Comparison of ENCODE assay signal across 26 mouse cellular contexts in the genomic region with DNA sequence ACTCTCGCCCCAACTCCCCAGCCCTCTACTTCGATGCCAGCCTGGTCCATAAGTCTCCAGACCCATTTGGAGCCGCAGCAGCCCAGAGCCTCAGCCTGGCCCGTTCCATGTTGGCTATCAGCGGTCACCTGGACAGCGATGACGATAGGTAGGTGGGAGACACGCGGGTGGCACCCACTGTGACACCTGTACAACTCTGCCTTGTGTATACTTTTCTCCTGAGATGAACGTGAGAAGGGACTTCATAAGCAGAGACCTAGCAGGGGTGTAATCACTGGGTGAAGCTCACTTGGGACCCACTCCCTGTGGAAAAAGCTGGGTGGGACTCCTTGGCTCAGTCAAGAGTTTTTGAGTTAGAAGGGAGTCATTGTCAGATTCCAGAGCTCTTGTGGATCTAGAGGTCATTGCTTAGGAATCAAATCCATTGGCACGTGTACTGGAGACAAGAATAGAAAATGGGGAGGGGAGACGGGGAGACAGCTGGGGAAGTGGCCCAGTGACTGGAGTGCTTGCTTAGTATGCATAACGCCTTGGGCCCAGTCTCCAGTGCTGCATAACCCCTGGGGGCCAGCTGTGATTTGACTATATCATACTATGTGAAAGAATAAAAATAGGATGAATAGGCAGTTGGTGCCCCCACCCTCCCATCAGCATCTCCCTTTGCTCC. TPM values are rescaled to one million over a fixed set of nuclear protein-coding genes. Genes with fewer than 3 reads are reported as not detected.
DNase-seq lines count a peak whose midpoint lies in the region; ATAC-seq and TF ChIP-seq lines count a peak whose summit lies in the region.
"Had no signal": no experiment of that assay in that cellular context is flagged by ENCODE, and none has a peak within 500 bp of the region (broad histone marks: within the 10 kb centered on the region; RNA-seq: fewer than 3 reads in every experiment).

No protein-coding gene starts in this region.

- DNase-seq in liver, postnatal 0 days, result peak; percentile 11
- DNase-seq in liver, embryonic 11.5 days (ENCODE audit: low spot score), result no peak
- DNase-seq in heart, postnatal 0 days (ENCODE audit: low spot score), result peak; percentile 63
- no peak for DNase-seq in embryo, embryonic 10.5 days (ENCODE audit: low spot score)
- DNase-seq in adrenal gland, adult (ENCODE audit: inconsistent age in 2 of 2, low spot score in 1 of 2), result no peak
- DNase-seq: adrenal gland, postnatal 14 days; cerebellum, adult 11-12 months; cerebellum, postnatal 10 days; gastrocnemius, postnatal 25 days; kidney, adult 2 months; kidney, postnatal 36 days; liver, embryonic 13.5 days; lung, adult 2 months; lung, postnatal 14 days; midbrain, embryonic 14.5 days; right cerebral cortex, postnatal 25 days had no signal

- H3K4me2 ChIP-seq in liver, postnatal 0 days (ENCODE audit: low read depth, low read length), result no peak overlapping the region
- no peak overlapping the region for H3K4me2 ChIP-seq in liver, embryonic 11.5 days
- H3K4me2 ChIP-seq in heart, embryonic 12.5 days, result 0 out of 2 replicates have a peak overlapping the region, but pooled peaks have one; percentile 7
- peak overlapping the region; percentile 5; the same call in 1 of the 2 replicates for H3K4me2 ChIP-seq in heart, postnatal 0 days (ENCODE audit: low read depth, low read length)
- H3K4me2 ChIP-seq: hindbrain, embryonic 12.5 days; intestine, embryonic 15.5 days; liver, embryonic 13.5 days; neural tube, embryonic 15.5 days; stomach, embryonic 15.5 days had no signal

- peaks cover 48% of the 10 kb centered on the region for H3K36me3 ChIP-seq in liver, postnatal 0 days (replicated peaks; ENCODE audit: insufficient read depth, low read length)
- peaks cover 28% of the 10 kb centered on the region for H3K36me3 ChIP-seq in liver, embryonic 11.5 days (ENCODE audit: control insufficient read depth, insufficient read depth, low read length)
- H3K36me3 ChIP-seq in heart, embryonic 12.5 days, result peaks cover 65% of the 10 kb centered on the region
- H3K36me3 ChIP-seq in heart, postnatal 0 days (replicated peaks; ENCODE audit: control insufficient read depth, insufficient read depth, low read length), result peaks cover 39% of the 10 kb centered on the region

- no peak for ATAC-seq in liver, postnatal 0 days
- no peak for ATAC-seq in liver, embryonic 11.5 days (replicated peaks; ENCODE audit: low FRiP score)
- no peak for ATAC-seq in heart, embryonic 12.5 days (ENCODE audit: insufficient number of reproducible peaks, low FRiP score)
- no peak for ATAC-seq in heart, postnatal 0 days (ENCODE audit: insufficient read depth, low read depth)
- no peak for ATAC-seq in granulocyte monocyte progenitor cell, adult 5-6 weeks (replicated peaks; ENCODE audit: poor library complexity, severe bottlenecking)
- ATAC-seq: forebrain, embryonic 16.5 days; hindbrain, postnatal 0 days; intestine, embryonic 15.5 days had no signal

- WGBS in liver, postnatal 0 days (ENCODE audit: insufficient replicate concordance), result 91% methylated on average over 13 of the region's 13 CpGs
- 95% methylated on average over 13 of the region's 13 CpGs for WGBS in liver, embryonic 11.5 days
- 80% methylated on average over 13 of the region's 13 CpGs for WGBS in heart, embryonic 12.5 days
- WGBS in heart, postnatal 0 days, result 70% methylated on average over 13 of the region's 13 CpGs

- H3K27me3 ChIP-seq in liver, postnatal 0 days (ENCODE audit: insufficient read depth, low read length), result no peaks in the 10 kb centered on the region
- H3K27me3 ChIP-seq in liver, embryonic 11.5 days (replicated peaks; ENCODE audit: control insufficient read depth, insufficient read depth, low read length), result no peaks in the 10 kb centered on the region
- H3K27me3 ChIP-seq in heart, embryonic 12.5 days (replicated peaks), result no peaks in the 10 kb centered on the region
- H3K27me3 ChIP-seq in heart, postnatal 0 days (ENCODE audit: control insufficient read depth, insufficient read depth, low read length), result no peaks in the 10 kb centered on the region
- H3K27me3 ChIP-seq: hindbrain, embryonic 12.5 days; intestine, embryonic 15.5 days; liver, embryonic 13.5 days; neural tube, embryonic 15.5 days; stomach, embryonic 15.5 days had no signal

- no peak overlapping the region for H3K27ac ChIP-seq in liver, postnatal 0 days (ENCODE audit: low read depth)
- H3K27ac ChIP-seq in liver, embryonic 11.5 days (ENCODE audit: low read depth, low read length), result no peak overlapping the region
- H3K27ac ChIP-seq in heart, embryonic 12.5 days (ENCODE audit: poor library complexity, severe bottlenecking), result peak overlapping the region; percentile 86
- H3K27ac ChIP-seq in heart, postnatal 0 days (ENCODE audit: low read depth), result peak overlapping the region; percentile 89
- H3K27ac ChIP-seq: hindbrain, embryonic 12.5 days; hindbrain, postnatal 0 days; intestine, embryonic 15.5 days; layer of hippocampus, adult 2 months; neural tube, embryonic 15.5 days; stomach, embryonic 15.5 days had no signal

- no peak overlapping the region for H3K4me3 ChIP-seq in liver, postnatal 0 days (ENCODE audit: low read depth, low read length)
- no peak overlapping the region for H3K4me3 ChIP-seq in liver, embryonic 11.5 days (ENCODE audit: low read depth, low read length)
- no peak overlapping the region for H3K4me3 ChIP-seq in heart, embryonic 12.5 days
- no peak overlapping the region for H3K4me3 ChIP-seq in heart, postnatal 0 days (ENCODE audit: low read depth, low read length)
- H3K4me3 ChIP-seq: erythroblast, embryonic 14.5 days; hindbrain, embryonic 12.5 days; intestine, embryonic 15.5 days; layer of hippocampus, adult 2 months; liver, embryonic 13.5 days; neural tube, embryonic 15.5 days; stomach, embryonic 15.5 days had no signal

- H3K9ac ChIP-seq in liver, postnatal 0 days (replicated peaks), result no peak overlapping the region
- H3K9ac ChIP-seq in liver, embryonic 11.5 days (ENCODE audit: low read depth, low read length), result no peak overlapping the region
- H3K9ac ChIP-seq in heart, embryonic 12.5 days, result peak overlapping the region; percentile 18; the same call in 1 of the 2 replicates
- 0 out of 2 replicates have a peak overlapping the region, but pooled peaks have one; percentile 4 for H3K9ac ChIP-seq in heart, postnatal 0 days (replicated peaks; ENCODE audit: low read depth, low read length)
- H3K9ac ChIP-seq: hindbrain, embryonic 12.5 days; intestine, embryonic 15.5 days; liver, embryonic 13.5 days; neural tube, embryonic 15.5 days; stomach, embryonic 15.5 days had no signal

- no peak for TF ChIP-seq EP300 in liver, postnatal 0 days (IDR thresholded peaks at IDR 0.05; ENCODE audit: low read depth)
- TF ChIP-seq EP300 in heart, postnatal 0 days (IDR thresholded peaks at IDR 0.05; ENCODE audit: low read depth), result no peak

- no peaks in the 10 kb centered on the region for H3K9me3 ChIP-seq in liver, postnatal 0 days (ENCODE audit: low read length)
- no peaks in the 10 kb centered on the region for H3K9me3 ChIP-seq in liver, embryonic 11.5 days (ENCODE audit: control insufficient read depth, low read length)
- H3K9me3 ChIP-seq in heart, embryonic 12.5 days (replicated peaks), result no peaks in the 10 kb centered on the region
- H3K9me3 ChIP-seq in heart, postnatal 0 days (replicated peaks; ENCODE audit: control insufficient read depth, low read length), result no peaks in the 10 kb centered on the region
- H3K9me3 ChIP-seq: hindbrain, embryonic 12.5 days; intestine, embryonic 15.5 days; liver, embryonic 13.5 days; neural tube, embryonic 15.5 days; stomach, embryonic 15.5 days had no signal

- peaks cover 22% of the 10 kb centered on the region for H3K4me1 ChIP-seq in liver, postnatal 0 days (ENCODE audit: insufficient read depth)
- H3K4me1 ChIP-seq in liver, embryonic 11.5 days (replicated peaks; ENCODE audit: control insufficient read depth, insufficient read depth, low read length), result peaks cover 23% of the 10 kb centered on the region
- H3K4me1 ChIP-seq in heart, embryonic 12.5 days (replicated peaks), result peaks cover 74% of the 10 kb centered on the region
- H3K4me1 ChIP-seq in heart, postnatal 0 days (ENCODE audit: control insufficient read depth, insufficient read depth), result peaks cover 58% of the 10 kb centered on the region

- TF ChIP-seq CTCF in liver, postnatal 0 days (IDR thresholded peaks at IDR 0.05; ENCODE audit: low read depth), result no peak
- TF ChIP-seq CTCF in heart, postnatal 0 days (IDR thresholded peaks at IDR 0.05; ENCODE audit: low read depth), result no peak

RNA-seq across cellular contexts. Expression of gene Tsc22d4, which starts 5.8 kb away (rescaled TPM):
- polyA plus RNA-seq in liver, postnatal 0 days (2015; fragmentation: Nextera tagmentation; extraction: Ambion mirVana), result 65.3 and 65.9 TPM in 2 replicates
- 129 and 134 TPM in 2 replicates for polyA plus RNA-seq in liver, embryonic 11.5 days (2014; fragmentation: Nextera tagmentation; extraction: Ambion mirVana)
- 144 and 154 TPM in 2 replicates for polyA plus RNA-seq in heart, embryonic 12.5 days (2016; fragmentation: Nextera tagmentation; extraction: Ambion mirVana)
- total RNA-seq in heart, postnatal 0 days (2014; rRNA removed; ENCODE audit: low replicate concordance), result 167 and 192 TPM in 2 replicates
- 221 and 232 TPM in 2 replicates for polyA plus RNA-seq in heart, postnatal 0 days (2015; fragmentation: Nextera tagmentation; extraction: Ambion mirVana)
- 71.5 and 78.5 TPM in 2 replicates for total RNA-seq in granulocyte monocyte progenitor cell, adult 5-6 weeks (2014; fragmentation: Nextera tagmentation)
- 57.5 and 74.8 TPM in 2 replicates for total RNA-seq in granulocyte monocyte progenitor cell, adult 5-6 weeks (2017)

RNA-seq across cellular contexts. Expression of gene Nyap1, which starts 9.9 kb away (rescaled TPM):
- polyA plus RNA-seq in liver, postnatal 0 days (2015; fragmentation: Nextera tagmentation; extraction: Ambion mirVana), result 0.11 and 0.18 TPM in 2 replicates
- polyA plus RNA-seq in liver, embryonic 11.5 days (2014; fragmentation: Nextera tagmentation; extraction: Ambion mirVana), result 0.39 and 0.43 TPM in 2 replicates
- 1.2 and 1.7 TPM in 2 replicates for polyA plus RNA-seq in heart, embryonic 12.5 days (2016; fragmentation: Nextera tagmentation; extraction: Ambion mirVana)
- 1.3 and 5.8 TPM in 2 replicates for total RNA-seq in heart, postnatal 0 days (2014; rRNA removed; ENCODE audit: low replicate concordance)
- polyA plus RNA-seq in heart, postnatal 0 days (2015; fragmentation: Nextera tagmentation; extraction: Ambion mirVana), result 0.56 and 0.65 TPM in 2 replicates
- total RNA-seq in granulocyte monocyte progenitor cell, adult 5-6 weeks (2014; fragmentation: Nextera tagmentation), result not detected in 2 replicates
- not detected in 2 replicates for total RNA-seq in granulocyte monocyte progenitor cell, adult 5-6 weeks (2017)

RNA-seq across cellular contexts. Expression of gene Ppp1r35, which starts 27.3 kb away (rescaled TPM):
- 13.4 and 18.1 TPM in 2 replicates for polyA plus RNA-seq in liver, postnatal 0 days (2015; fragmentation: Nextera tagmentation; extraction: Ambion mirVana)
- 49.4 and 55.0 TPM in 2 replicates for polyA plus RNA-seq in liver, embryonic 11.5 days (2014; fragmentation: Nextera tagmentation; extraction: Ambion mirVana)
- polyA plus RNA-seq in heart, embryonic 12.5 days (2016; fragmentation: Nextera tagmentation; extraction: Ambion mirVana), result 28.0 and 31.8 TPM in 2 replicates
- total RNA-seq in heart, postnatal 0 days (2014; rRNA removed; ENCODE audit: low replicate concordance), result 24.0 and 24.5 TPM in 2 replicates
- polyA plus RNA-seq in heart, postnatal 0 days (2015; fragmentation: Nextera tagmentation; extraction: Ambion mirVana), result 10.4 and 15.4 TPM in 2 replicates
- 29.4 and 36.7 TPM in 2 replicates for total RNA-seq in granulocyte monocyte progenitor cell, adult 5-6 weeks (2014; fragmentation: Nextera tagmentation)
- total RNA-seq in granulocyte monocyte progenitor cell, adult 5-6 weeks (2017), result 22.9 and 24.1 TPM in 2 replicates

RNA-seq across cellular contexts. Expression of gene Mepce, which starts 36.1 kb away (rescaled TPM):
- 4.7 and 5.0 TPM in 2 replicates for polyA plus RNA-seq in liver, postnatal 0 days (2015; fragmentation: Nextera tagmentation; extraction: Ambion mirVana)
- 9.3 and 11.1 TPM in 2 replicates for polyA plus RNA-seq in liver, embryonic 11.5 days (2014; fragmentation: Nextera tagmentation; extraction: Ambion mirVana)
- polyA plus RNA-seq in heart, embryonic 12.5 days (2016; fragmentation: Nextera tagmentation; extraction: Ambion mirVana), result 8.8 and 11.0 TPM in 2 replicates
- 18.0 and 19.6 TPM in 2 replicates for total RNA-seq in heart, postnatal 0 days (2014; rRNA removed; ENCODE audit: low replicate concordance)
- 5.0 and 5.4 TPM in 2 replicates for polyA plus RNA-seq in heart, postnatal 0 days (2015; fragmentation: Nextera tagmentation; extraction: Ambion mirVana)
- total RNA-seq in granulocyte monocyte progenitor cell, adult 5-6 weeks (2014; fragmentation: Nextera tagmentation), result 33.9 and 35.2 TPM in 2 replicates
- total RNA-seq in granulocyte monocyte progenitor cell, adult 5-6 weeks (2017), result 14.5 and 48.4 TPM in 2 replicates

RNA-seq across cellular contexts. Expression of gene Zcwpw1, which starts 36.2 kb away (rescaled TPM):
- 1.5 and 1.9 TPM in 2 replicates for polyA plus RNA-seq in liver, postnatal 0 days (2015; fragmentation: Nextera tagmentation; extraction: Ambion mirVana)
- 10.2 and 13.1 TPM in 2 replicates for polyA plus RNA-seq in liver, embryonic 11.5 days (2014; fragmentation: Nextera tagmentation; extraction: Ambion mirVana)
- 10.9 and 11.4 TPM in 2 replicates for polyA plus RNA-seq in heart, embryonic 12.5 days (2016; fragmentation: Nextera tagmentation; extraction: Ambion mirVana)
- total RNA-seq in heart, postnatal 0 days (2014; rRNA removed; ENCODE audit: low replicate concordance), result 1.4 and 8.7 TPM in 2 replicates
- polyA plus RNA-seq in heart, postnatal 0 days (2015; fragmentation: Nextera tagmentation; extraction: Ambion mirVana), result 2.2 and 3.6 TPM in 2 replicates
- 1.0 and 2.6 TPM in 2 replicates for total RNA-seq in granulocyte monocyte progenitor cell, adult 5-6 weeks (2014; fragmentation: Nextera tagmentation)
- 12.7 and 13.0 TPM in 2 replicates for total RNA-seq in granulocyte monocyte progenitor cell, adult 5-6 weeks (2017)

Comparison
In these comparisons a context has a peak if more than half of its experiments do, and no peak if none do; other contexts are left out.
1. DNase-seq: peak in liver, postnatal 0 days (single experiment) and heart, postnatal 0 days (single experiment); none in liver, embryonic 11.5 days (single experiment), embryo, embryonic 10.5 days (single experiment) and adrenal gland, adult (0 of 2).
2. H3K27ac ChIP-seq: peak in heart, embryonic 12.5 days (single experiment) and heart, postnatal 0 days (single experiment); none in liver, postnatal 0 days (single experiment) and liver, embryonic 11.5 days (single experiment).
3. H3K4me2 ChIP-seq: peak in heart, embryonic 12.5 days (single experiment) and heart, postnatal 0 days (single experiment); none in liver, postnatal 0 days (single experiment) and liver, embryonic 11.5 days (single experiment).
4. H3K9ac ChIP-seq: peak in heart, embryonic 12.5 days (single experiment) and heart, postnatal 0 days (single experiment); none in liver, postnatal 0 days (single experiment) and liver, embryonic 11.5 days (single experiment).